Mouse (Mus musculus) embryonic facial prominence, embryonic 14.5 days (tissue): ENCODE measurements at regions not wholly inside any gene's neighbourhood (a gene's known extent, or its start where the extent isn't known, plus 50 kb on each side); places are given as distances from the start of the nearest gene placed in this dataset.

Experiments used
- ATAC-seq: fragments of 200-750 bp; cut with Nextera tagmentation; 2 replicates; pipeline ENCODE4 v1.8.0; 2017; ENCODE audit warnings: low read depth, moderate number of reproducible peaks, moderate TSS enrichment
- DNase-seq: peaks from one replicate; pipeline ENCODE4 v3.0.0-alpha.2; 2015; ENCODE audit warnings: low spot score
- H3K27ac ChIP-seq: fragments of 300-500 bp; sonication (generic); replicated peaks from 2 replicates; pipeline ENCODE4 v1.5.1; 2014; ENCODE audit warnings: low read depth, mild to moderate bottlenecking, low read length, moderate library complexity
- H3K27me3 ChIP-seq: fragments of 300-500 bp; sonication (generic); replicated peaks from 2 replicates; pipeline ENCODE4 v1.6.1; 2014; ENCODE audit warnings: low read length; ENCODE audit not compliant: control insufficient read depth, insufficient read depth
- H3K36me3 ChIP-seq: fragments of 300-500 bp; sonication (generic); 2 replicates; pipeline ENCODE4 v1.6.1; 2014; ENCODE audit warnings: low read length, mixed read lengths; ENCODE audit not compliant: control insufficient read depth, insufficient read depth
- H3K4me1 ChIP-seq: fragments of 300-500 bp; sonication (generic); 2 replicates; pipeline ENCODE4 v1.6.1; 2014; ENCODE audit warnings: antibody characterized with exemption, low read length; ENCODE audit not compliant: control insufficient read depth, insufficient read depth
- H3K4me2 ChIP-seq: fragments of 300-500 bp; sonication (generic); 2 replicates; pipeline ENCODE4 v1.6.1; 2014; ENCODE audit warnings: low read depth, mild to moderate bottlenecking, low read length, moderate library complexity, mixed read lengths
- H3K4me3 ChIP-seq: fragments of 300-500 bp; sonication (generic); 2 replicates; pipeline ENCODE4 v1.5.1; 2014; ENCODE audit warnings: low read depth, mild to moderate bottlenecking, low read length
- H3K9ac ChIP-seq: fragments of 300-500 bp; sonication (generic); 2 replicates; pipeline ENCODE4 v1.6.1; 2014; ENCODE audit warnings: low read depth, mild to moderate bottlenecking, low read length, moderate library complexity, mixed read lengths
- H3K9me3 ChIP-seq: fragments of 300-500 bp; sonication (generic); 2 replicates; pipeline ENCODE4 v1.6.1; 2016; ENCODE audit warnings: low read length; ENCODE audit not compliant: control insufficient read depth
- WGBS: fragments of 180-500 bp; shearing (Covaris S2); extraction: QIAGEN DNeasy Blood & Tissue Kit; methylation state at CpG from one replicate; pipeline ENCODE4 v1.1.7; 2014; 5-methylcytosine and 5-hydroxymethylcytosine counted together

GRCm38 (mm10) chr11:113120570-113120969, 338.5 kb downstream of the Sox9 start:
- 38% methylated on average over 6 of the region's 6 CpGs for WGBS
- Histone ChIP-seq H3K36me3 (no peaks in the 10 kb centered on the region), H3K27ac (no peak overlapping the region), H3K4me3 (no peak overlapping the region), H3K27me3 (no peaks in the 10 kb centered on the region), H3K4me1 (peaks cover 11% of the 10 kb centered on the region), H3K9ac (no peak overlapping the region), H3K9me3 (0 out of 2 replicates have a peak, but pooled peaks cover 4% of the 10 kb centered on the region), H3K4me2 (no peak overlapping the region)
- ATAC-seq (no peak), DNase-seq (no peak)

GRCm38 (mm10) chr11:113121307-113121706, 339.3 kb downstream of the Sox9 start:
- Histone ChIP-seq H3K36me3 (no peaks in the 10 kb centered on the region), H3K9me3 (0 out of 2 replicates have a peak, but pooled peaks cover 4% of the 10 kb centered on the region), H3K27ac (0 out of 2 replicates have a peak overlapping the region, but pooled peaks have one; percentile 6), H3K9ac (0 out of 2 replicates have a peak overlapping the region, but pooled peaks have one; percentile 8), H3K4me1 (peaks cover 11% of the 10 kb centered on the region), H3K4me2 (no peak overlapping the region), H3K27me3 (no peaks in the 10 kb centered on the region), H3K4me3 (no peak overlapping the region)
- WGBS = 35% methylated on average over 12 of the region's 12 CpGs
- no peak for DNase-seq
- no peak for ATAC-seq

- no peak overlapping the region for H3K4me3 ChIP-seq
- no peaks in the 10 kb centered on the region for H3K36me3 ChIP-seq
- no peak for ATAC-seq
- WGBS = 54% methylated on average over 9 of the region's 9 CpGs
- no peak for DNase-seq
- H3K9ac ChIP-seq = no peak overlapping the region
- no peaks in the 10 kb centered on the region for H3K27me3 ChIP-seq
- H3K4me2 ChIP-seq = no peak overlapping the region
- H3K9me3 ChIP-seq = 0 out of 2 replicates have a peak, but pooled peaks cover 4% of the 10 kb centered on the region
- no peak overlapping the region for H3K27ac ChIP-seq
- H3K4me1 ChIP-seq = peaks cover 11% of the 10 kb centered on the region
These were observed 340.1 kb downstream of the Sox9 start for GRCm38 (mm10) chr11:113122137-113122536.

- Histone ChIP-seq H3K9me3 (0 out of 2 replicates have a peak, but pooled peaks cover 4% of the 10 kb centered on the region), H3K4me1 (peaks cover 11% of the 10 kb centered on the region), H3K4me2 (no peak overlapping the region), H3K4me3 (no peak overlapping the region), H3K9ac (no peak overlapping the region), H3K27me3 (no peaks in the 10 kb centered on the region), H3K36me3 (no peaks in the 10 kb centered on the region), H3K27ac (no peak overlapping the region)
- ATAC-seq (no peak), DNase-seq (no peak)
- WGBS = 62% methylated on average over 2 of the region's 2 CpGs
These were observed 340.9 kb downstream of the Sox9 start for GRCm38 (mm10) chr11:113122964-113123363.

GRCm38 (mm10) chr11:113125832-113126231, 343.8 kb downstream of the Sox9 start:
- 89% methylated on average over 7 of the region's 7 CpGs for WGBS
- no peaks in the 10 kb centered on the region for H3K9me3 ChIP-seq
- H3K4me3 ChIP-seq = no peak overlapping the region
- H3K9ac ChIP-seq = no peak overlapping the region
- no peak overlapping the region for H3K27ac ChIP-seq
- ATAC-seq (no peak), DNase-seq (no peak)
- H3K27me3 ChIP-seq = no peaks in the 10 kb centered on the region
- H3K36me3 ChIP-seq = no peaks in the 10 kb centered on the region
- peaks cover 9% of the 10 kb centered on the region for H3K4me1 ChIP-seq
- H3K4me2 ChIP-seq = no peak overlapping the region

- WGBS = 95% methylated on average over 5 of the region's 5 CpGs
- DNase-seq (no peak), ATAC-seq (no peak)
- no peak overlapping the region for H3K4me3 ChIP-seq
- no peak overlapping the region for H3K9ac ChIP-seq
- H3K36me3 ChIP-seq = no peaks in the 10 kb centered on the region
- no peak overlapping the region for H3K27ac ChIP-seq
- H3K9me3 ChIP-seq = no peaks in the 10 kb centered on the region
- H3K4me1 ChIP-seq = no peaks in the 10 kb centered on the region
- H3K4me2 ChIP-seq = no peak overlapping the region
- no peaks in the 10 kb centered on the region for H3K27me3 ChIP-seq
These were observed 347.2 kb downstream of the Sox9 start for GRCm38 (mm10) chr11:113129192-113129591.

- Histone ChIP-seq H3K36me3 (no peaks in the 10 kb centered on the region), H3K9me3 (no peaks in the 10 kb centered on the region), H3K9ac (no peak overlapping the region), H3K4me3 (no peak overlapping the region), H3K27ac (no peak overlapping the region), H3K27me3 (no peaks in the 10 kb centered on the region), H3K4me2 (no peak overlapping the region), H3K4me1 (no peaks in the 10 kb centered on the region)
- DNase-seq (no peak), ATAC-seq (no peak)
- WGBS = 91% methylated on average over 7 of the region's 7 CpGs
These were observed 348.0 kb downstream of the Sox9 start for GRCm38 (mm10) chr11:113129975-113130374.

GRCm38 (mm10) chr11:113132078-113133064, 350.3 kb downstream of the Sox9 start:
- Histone ChIP-seq H3K36me3 (no peaks in the 10 kb centered on the region), H3K4me2 (no peak overlapping the region), H3K4me3 (no peak overlapping the region), H3K9me3 (no peaks in the 10 kb centered on the region), H3K27ac (no peak overlapping the region), H3K9ac (no peak overlapping the region), H3K27me3 (no peaks in the 10 kb centered on the region), H3K4me1 (no peaks in the 10 kb centered on the region)
- 71% methylated on average over 19 of the region's 23 CpGs for whole genome bisulfite sequencing
- ATAC-seq (peak; percentile 45), DNase-seq (peak; percentile 29)
